Mouse (Mus musculus): Measurements from ENCODE around the gene Sp2.

Gene Sp2

GRCm38 (mm10) chr11:96906431-96907161 lies 76.2 kb downstream of the Sp2 start:
- DNase-seq, result peak in 1 of 2 experiments; percentile 51
